Mouse (Mus musculus) intestine, postnatal 0 days (tissue): ENCODE results near the gene Lingo4. TPM values are rescaled to one million over a fixed set of nuclear protein-coding genes. Genes with fewer than 3 reads are reported as not detected.

Source experiments
- ATAC-seq: fragments of 200-750 bp; cut with Nextera tagmentation; 2 replicates; pipeline ENCODE4 v1.8.0; 2017; ENCODE audit warnings: mild to moderate bottlenecking, moderate TSS enrichment, moderate library complexity
- H3K27ac ChIP-seq: fragments of 300-500 bp; sonication (generic); 2 replicates; pipeline ENCODE4 v1.5.1; 2014; ENCODE audit warnings: mild to moderate bottlenecking, low read depth, low read length, moderate library complexity
- H3K27me3 ChIP-seq: fragments of 300-500 bp; sonication (generic); replicated peaks from 2 replicates; pipeline ENCODE4 v1.6.1; 2014; ENCODE audit warnings: low read length, mixed read lengths; ENCODE audit not compliant: control insufficient read depth, insufficient read depth
- H3K36me3 ChIP-seq: fragments of 300-500 bp; sonication (generic); 2 replicates; pipeline ENCODE4 v1.6.1; 2014; ENCODE audit warnings: mild to moderate bottlenecking, moderate library complexity; ENCODE audit not compliant: control insufficient read depth, insufficient read depth
- H3K4me1 ChIP-seq: fragments of 300-500 bp; sonication (generic); replicated peaks from 2 replicates; pipeline ENCODE4 v1.6.1; 2014; ENCODE audit warnings: antibody characterized with exemption, low read length, mixed read lengths; ENCODE audit not compliant: control insufficient read depth, insufficient read depth
- H3K4me2 ChIP-seq: fragments of 300-500 bp; sonication (generic); replicated peaks from 2 replicates; pipeline ENCODE4 v1.6.1; 2014; ENCODE audit warnings: low read depth, mild to moderate bottlenecking, moderate library complexity
- H3K4me3 ChIP-seq: fragments of 300-500 bp; sonication (generic); 2 replicates; pipeline ENCODE4 v1.5.1; 2014; ENCODE audit warnings: low read depth, low read length
- H3K9ac ChIP-seq: fragments of 300-500 bp; sonication (generic); 2 replicates; pipeline ENCODE4 v1.6.1; 2014; ENCODE audit warnings: mild to moderate bottlenecking, low read depth, low read length
- H3K9me3 ChIP-seq: fragments of 300-500 bp; sonication (generic); 2 replicates; pipeline ENCODE4 v1.6.1; 2016; ENCODE audit warnings: mixed run types; ENCODE audit not compliant: control insufficient read depth
- CTCF ChIP-seq: sonication (generic); IDR thresholded peaks from 2 replicates; pipeline ENCODE4 v1.5.1; 2016; ENCODE audit warnings: low read depth, mild to moderate bottlenecking, control low read depth, antibody characterized with exemption, moderate library complexity
- whole genome bisulfite sequencing: fragments of 180-500 bp; shearing (Covaris S2); extraction: QIAGEN DNeasy Blood & Tissue Kit; methylation state at CpG from one replicate; pipeline ENCODE4 v1.1.7; 2014; 5-methylcytosine and 5-hydroxymethylcytosine counted together
- polyA plus RNA-seq: library from polyadenylated mRNA; unstranded; fragments of >200 nt; fragmentation: Nextera tagmentation; extraction: Ambion mirVana; gene quantifications from 2 replicates; pipeline ENCODE4 v1.2.1, GENCODE M21; 2015

The Lingo4 gene
- polyA plus RNA-seq, 1 experiment from 2014 or later, result 0.68 TPM

DNA sequence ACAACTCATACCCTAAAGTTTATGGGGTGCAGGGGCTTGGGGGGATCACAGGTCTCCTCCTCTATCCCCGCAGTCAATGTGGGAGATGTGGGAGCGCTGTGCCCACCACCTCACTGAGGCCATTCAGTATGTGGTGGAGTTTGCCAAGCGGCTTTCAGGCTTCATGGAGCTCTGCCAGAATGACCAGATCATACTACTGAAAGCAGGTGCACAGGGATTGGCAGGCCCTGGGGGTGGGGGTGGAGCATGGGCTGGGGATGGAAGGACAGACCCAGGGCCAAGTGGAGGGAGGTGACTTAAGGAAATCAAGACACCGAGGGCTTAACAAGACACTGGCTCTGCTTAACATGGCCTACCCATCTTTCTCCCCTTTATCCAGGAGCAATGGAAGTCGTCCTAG, 7.3 kb upstream of the Lingo4 start:
- Histone ChIP-seq H3K4me1 (no peaks in the 10 kb centered on the region), H3K9ac (no peak overlapping the region), H3K27me3 (no peaks in the 10 kb centered on the region), H3K4me2 (no peak overlapping the region), H3K36me3 (peaks cover 44% of the 10 kb centered on the region), H3K4me3 (no peak overlapping the region), H3K9me3 (no peaks in the 10 kb centered on the region), H3K27ac (no peak overlapping the region)
- ATAC-seq, result no peak
- 77% methylated on average over 5 of the region's 5 CpGs for WGBS
- TF ChIP-seq CTCF, result no peak

DNA sequence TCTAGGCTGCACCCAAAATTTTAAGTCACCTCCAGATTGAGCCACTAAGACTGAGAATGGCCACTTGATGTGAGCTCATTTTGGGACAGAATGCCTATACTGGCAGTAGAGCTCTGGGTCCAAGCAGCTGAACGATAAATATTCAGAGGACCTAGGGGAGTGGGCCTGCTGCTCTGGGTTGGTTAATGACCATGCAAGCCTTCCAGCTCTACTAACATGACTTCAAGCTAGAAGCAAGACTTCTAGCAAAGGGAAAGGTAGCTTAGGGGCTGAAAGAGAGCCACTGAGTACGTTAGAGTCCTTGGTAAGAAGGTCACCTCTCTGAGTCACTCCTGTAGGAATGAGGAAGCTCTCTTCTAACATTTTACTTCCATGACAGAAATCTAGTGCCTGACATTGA, 6.2 kb upstream of the Lingo4 start:
- no peaks in the 10 kb centered on the region for H3K4me1 ChIP-seq
- H3K4me3 ChIP-seq, result no peak overlapping the region
- no peak overlapping the region for H3K27ac ChIP-seq
- TF ChIP-seq CTCF, result no peak
- no peaks in the 10 kb centered on the region for H3K27me3 ChIP-seq
- 80% methylated on average over 2 of the region's 2 CpGs for WGBS
- H3K4me2 ChIP-seq, result no peak overlapping the region
- no peak overlapping the region for H3K9ac ChIP-seq
- H3K9me3 ChIP-seq, result no peaks in the 10 kb centered on the region
- peaks cover 38% of the 10 kb centered on the region for H3K36me3 ChIP-seq
- ATAC-seq, result no peak

DNA sequence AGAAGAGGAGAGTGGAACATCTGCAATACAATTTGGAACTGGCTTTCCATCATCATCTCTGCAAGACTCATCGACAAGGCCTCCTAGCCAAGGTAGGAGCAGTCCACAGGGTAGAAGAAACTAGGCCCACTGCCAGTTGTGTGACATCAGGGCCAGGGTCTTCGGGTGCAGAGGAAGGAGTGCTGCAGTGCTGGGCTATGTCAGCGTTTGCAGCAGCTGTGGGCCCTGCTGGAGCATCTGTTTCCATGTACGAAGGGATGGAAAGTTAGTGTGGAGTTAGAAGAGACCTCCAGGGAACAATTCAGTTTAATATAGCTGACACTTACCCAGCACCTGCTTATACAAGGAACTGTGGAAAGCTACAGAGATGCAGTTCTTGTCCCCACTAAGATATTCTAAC, 5.3 kb upstream of the Lingo4 start:
- WGBS, result 71% methylated on average over 4 of the region's 4 CpGs
- Histone ChIP-seq H3K27me3 (no peaks in the 10 kb centered on the region; the same call in 1 of the 2 replicates), H3K4me3 (no peak overlapping the region), H3K36me3 (peaks cover 35% of the 10 kb centered on the region), H3K4me2 (no peak overlapping the region), H3K9ac (no peak overlapping the region), H3K9me3 (no peaks in the 10 kb centered on the region), H3K4me1 (no peaks in the 10 kb centered on the region), H3K27ac (no peak overlapping the region)
- ATAC-seq, result no peak
- TF ChIP-seq CTCF, result no peak

DNA sequence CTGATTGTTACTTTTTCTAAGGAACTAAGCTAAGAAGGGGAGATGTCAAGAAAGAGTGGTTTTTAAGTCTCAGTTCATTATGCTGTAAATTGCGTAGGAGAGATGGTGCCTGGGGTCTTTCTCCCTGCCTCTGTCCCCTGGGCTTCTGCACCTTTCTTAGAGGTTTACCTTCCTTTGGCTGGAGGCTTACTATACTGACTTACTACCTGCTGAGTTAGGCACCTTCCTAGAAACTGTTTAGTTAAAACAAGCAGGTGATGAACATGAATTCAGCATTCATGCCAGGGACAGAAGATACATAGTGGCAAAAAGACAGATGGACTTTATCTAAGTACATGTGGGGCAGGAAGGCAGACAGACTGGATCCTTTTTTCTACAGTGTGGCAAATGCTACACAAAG, 2.0 kb upstream of the Lingo4 start:
- Histone ChIP-seq H3K27me3 (peaks cover 3% of the 10 kb centered on the region; the same call in 1 of the 2 replicates), H3K4me1 (no peaks in the 10 kb centered on the region), H3K36me3 (peaks cover 15% of the 10 kb centered on the region), H3K27ac (no peak overlapping the region), H3K4me2 (no peak overlapping the region), H3K4me3 (no peak overlapping the region), H3K9me3 (no peaks in the 10 kb centered on the region), H3K9ac (no peak overlapping the region)
- no peak for ATAC-seq
- WGBS, result 87% methylated on average over 1 of the region's 1 CpGs
- TF ChIP-seq CTCF, result no peak

DNA sequence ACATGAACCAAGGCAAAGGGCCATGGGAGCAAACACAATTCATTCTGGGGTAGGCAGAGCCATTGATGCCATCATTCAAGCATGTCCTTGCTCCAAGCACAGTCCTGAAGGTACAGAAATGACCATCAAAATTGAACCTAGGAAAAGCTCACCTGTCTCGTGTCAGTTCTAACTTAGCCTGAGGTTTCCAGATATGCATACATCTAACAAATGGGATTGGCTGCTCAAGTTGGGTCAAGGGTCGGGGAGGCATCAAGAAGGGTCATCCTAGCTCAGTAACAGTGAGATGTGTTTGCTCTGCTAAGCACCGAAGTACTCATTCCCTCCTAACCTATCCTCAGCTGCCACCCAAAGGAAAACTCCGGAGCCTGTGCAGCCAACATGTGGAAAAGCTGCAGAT, 1.5 kb upstream of the Lingo4 start:
- TF ChIP-seq CTCF, result no peak
- no peak for ATAC-seq
- Histone ChIP-seq H3K27ac (no peak overlapping the region), H3K4me3 (no peak overlapping the region), H3K36me3 (peaks cover 12% of the 10 kb centered on the region; the same call in 1 of the 2 replicates), H3K9me3 (no peaks in the 10 kb centered on the region), H3K4me2 (no peak overlapping the region), H3K9ac (no peak overlapping the region), H3K27me3 (peaks cover 5% of the 10 kb centered on the region; the same call in 1 of the 2 replicates), H3K4me1 (no peaks in the 10 kb centered on the region)
- 74% methylated on average over 4 of the region's 4 CpGs for whole genome bisulfite sequencing

DNA sequence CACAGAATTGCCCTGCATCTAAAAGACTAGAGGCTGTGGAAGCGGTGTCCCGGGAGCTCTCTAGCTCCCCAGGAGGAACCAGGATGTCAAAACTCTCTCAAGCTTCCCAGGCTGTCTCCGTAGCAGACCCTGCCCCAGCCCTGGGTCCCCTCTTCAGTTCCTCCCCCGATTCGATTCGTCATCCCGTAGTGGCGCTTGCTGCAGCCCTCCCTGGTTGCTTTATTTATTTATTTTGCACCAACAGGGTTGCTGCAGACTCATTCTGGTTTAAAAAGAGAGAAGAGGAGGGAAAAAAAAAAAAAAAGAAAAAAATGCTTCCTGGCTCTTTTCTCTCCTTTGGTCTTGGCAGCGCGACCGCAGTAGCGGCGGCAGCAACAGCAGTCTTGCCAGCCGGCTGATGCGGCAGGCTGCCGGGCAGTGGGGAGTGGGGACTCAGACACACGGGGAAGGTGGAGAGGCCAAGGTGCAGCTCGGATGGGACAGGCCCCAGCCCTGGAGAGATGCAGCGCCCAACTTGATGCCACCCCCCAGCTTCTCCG, 695 bp downstream of the Lingo4 start:
- Histone ChIP-seq H3K4me1 (no peaks in the 10 kb centered on the region), H3K27me3 (peaks cover 6% of the 10 kb centered on the region; the same call in 1 of the 2 replicates), H3K9me3 (no peaks in the 10 kb centered on the region), H3K9ac (0 out of 2 replicates have a peak overlapping the region, but pooled peaks have one; percentile 23), H3K27ac (no peak overlapping the region), H3K4me3 (no peak overlapping the region), H3K4me2 (peak overlapping the region; percentile 33), H3K36me3 (peaks cover 7% of the 10 kb centered on the region; the same call in 1 of the 2 replicates)
- peak; percentile 34 for TF ChIP-seq CTCF
- no peak for ATAC-seq
- WGBS, result 5% methylated on average over 20 of the region's 20 CpGs
